Mouse (Mus musculus) forebrain, embryonic 13.5 days (tissue): Measurements from ENCODE around the gene LTO1. TPM values are rescaled to one million over a fixed set of nuclear protein-coding genes. Genes with fewer than 3 reads are reported as not detected.

ENCODE experiments used
- ATAC-seq: fragments of 200-750 bp; cut with Nextera tagmentation; 2 replicates; pipeline ENCODE4 v1.8.0; 2017
- H3K27ac ChIP-seq: fragments of 300-500 bp; sonication (generic); 2 replicates; pipeline ENCODE4 v1.5.1; 2015; ENCODE audit warnings: inconsistent platforms, mild to moderate bottlenecking, moderate library complexity
- H3K27me3 ChIP-seq: fragments of 300-500 bp; sonication (generic); 2 replicates; pipeline ENCODE4 v1.6.1; 2015; ENCODE audit warnings: mild to moderate bottlenecking, inconsistent platforms
- H3K36me3 ChIP-seq: fragments of 300-500 bp; sonication (generic); 2 replicates; pipeline ENCODE4 v1.6.1; 2015; ENCODE audit warnings: mild to moderate bottlenecking, inconsistent platforms; ENCODE audit not compliant: poor library complexity, severe bottlenecking
- H3K4me1 ChIP-seq: fragments of 300-500 bp; sonication (generic); 2 replicates; pipeline ENCODE4 v1.6.1; 2015; ENCODE audit warnings: inconsistent platforms
- H3K4me2 ChIP-seq: fragments of 300-500 bp; sonication (generic); 2 replicates; pipeline ENCODE4 v1.6.1; 2015; ENCODE audit warnings: inconsistent platforms, mild to moderate bottlenecking, moderate library complexity
- H3K4me3 ChIP-seq: fragments of 300-500 bp; sonication (generic); 2 replicates; pipeline ENCODE4 v1.5.1; 2015; ENCODE audit warnings: mild to moderate bottlenecking, inconsistent platforms
- H3K9ac ChIP-seq: fragments of 300-500 bp; sonication (generic); 2 replicates; pipeline ENCODE4 v1.6.1; 2015; ENCODE audit warnings: mild to moderate bottlenecking, inconsistent platforms
- H3K9me3 ChIP-seq: fragments of 300-500 bp; sonication (generic); replicated peaks from 2 replicates; pipeline ENCODE4 v1.6.1; 2016; ENCODE audit warnings: inconsistent platforms
- WGBS: fragments of 180-500 bp; shearing (Covaris S2); methylation state at CpG from one replicate; pipeline ENCODE4 v1.1.7; 2015; 5-methylcytosine and 5-hydroxymethylcytosine counted together
- polyA plus RNA-seq: library from polyadenylated mRNA; unstranded; fragments of >200 nt; fragmentation: Nextera tagmentation; extraction: Ambion mirVana; gene quantifications from 2 replicates; pipeline ENCODE4 v1.2.1, GENCODE M21; 2015

Gene LTO1
- polyA plus RNA-seq, 1 experiment from 2014 or later, result 36.1 TPM

DNA sequence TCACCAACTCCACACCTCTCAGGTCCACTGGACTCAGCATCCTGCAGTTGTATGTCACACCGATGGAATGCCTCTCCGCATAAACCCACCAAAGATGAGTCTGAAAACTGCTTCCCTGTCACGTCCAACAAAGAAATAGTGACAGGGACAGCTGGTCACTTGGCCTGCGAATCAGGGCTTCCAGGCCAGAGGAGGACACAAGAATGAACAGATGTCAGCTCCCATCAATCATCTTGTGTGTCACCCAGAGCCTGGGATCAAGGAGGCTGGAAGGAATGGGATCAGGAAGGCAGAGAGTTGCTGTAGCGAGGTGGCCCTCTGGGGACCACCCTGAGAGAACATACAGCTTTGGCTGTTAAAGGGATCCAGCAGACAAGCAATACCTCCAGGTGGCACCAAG, 20.0 kb downstream of the LTO1 start:
- Histone ChIP-seq H3K4me1 (peaks cover 45% of the 10 kb centered on the region), H3K4me2 (no peak overlapping the region), H3K36me3 (peaks cover 51% of the 10 kb centered on the region), H3K27me3 (peaks cover 14% of the 10 kb centered on the region; the same call in 1 of the 2 replicates), H3K4me3 (no peak overlapping the region), H3K9ac (no peak overlapping the region), H3K9me3 (no peaks in the 10 kb centered on the region), H3K27ac (no peak overlapping the region)
- no peak for ATAC-seq
- 85% methylated on average over 5 of the region's 5 CpGs for WGBS

DNA sequence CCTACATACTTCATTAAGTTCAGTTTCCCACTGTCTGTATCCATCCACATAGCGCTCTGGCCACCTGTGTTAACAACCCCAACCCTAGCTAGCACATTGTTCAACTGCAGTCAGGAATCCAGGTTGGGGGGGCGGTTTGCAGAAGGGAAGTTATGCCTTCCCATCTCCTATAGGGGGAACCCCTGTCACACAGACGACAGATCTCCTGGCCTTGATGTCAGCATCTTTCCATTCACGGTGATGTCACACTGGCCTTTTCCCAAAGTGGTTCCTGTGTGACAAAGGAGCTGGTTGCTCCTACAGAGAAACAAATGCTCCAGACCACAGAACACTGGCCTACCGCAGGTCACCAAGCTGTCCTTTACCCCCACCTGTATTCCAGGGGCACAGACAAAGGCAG, 20.7 kb downstream of the LTO1 start:
- H3K27me3 ChIP-seq, result peaks cover 19% of the 10 kb centered on the region; the same call in 1 of the 2 replicates
- 52% methylated on average over 5 of the region's 5 CpGs for WGBS
- no peak overlapping the region for H3K4me3 ChIP-seq
- H3K4me1 ChIP-seq, result peaks cover 47% of the 10 kb centered on the region
- no peak overlapping the region for H3K27ac ChIP-seq
- H3K9ac ChIP-seq, result peak overlapping the region; percentile 34; the same call in 1 of the 2 replicates
- H3K9me3 ChIP-seq, result no peaks in the 10 kb centered on the region
- H3K36me3 ChIP-seq, result peaks cover 47% of the 10 kb centered on the region
- no peak overlapping the region for H3K4me2 ChIP-seq
- no peak for ATAC-seq

GRCm38 (mm10) chr7:144936311-144936880, 21.5 kb downstream of the LTO1 start:
- WGBS, result 91% methylated on average over 4 of the region's 4 CpGs
- ATAC-seq, result no peak
- Histone ChIP-seq H3K36me3 (peaks cover 47% of the 10 kb centered on the region), H3K27ac (no peak overlapping the region), H3K27me3 (peaks cover 24% of the 10 kb centered on the region), H3K4me2 (peak overlapping the region; percentile 97), H3K9ac (0 out of 2 replicates have a peak overlapping the region, but pooled peaks have one; percentile 34), H3K4me3 (no peak overlapping the region), H3K4me1 (peaks cover 55% of the 10 kb centered on the region), H3K9me3 (no peaks in the 10 kb centered on the region)

GRCm38 (mm10) chr7:144937490-144937889, 22.6 kb downstream of the LTO1 start:
- peak overlapping the region; percentile 84 for H3K9ac ChIP-seq
- H3K4me1 ChIP-seq, result peaks cover 66% of the 10 kb centered on the region
- H3K4me3 ChIP-seq, result peak overlapping the region; percentile 64
- peak overlapping the region; percentile 75 for H3K27ac ChIP-seq
- peaks cover 44% of the 10 kb centered on the region for H3K36me3 ChIP-seq
- peak overlapping the region; percentile 97 for H3K4me2 ChIP-seq
- H3K27me3 ChIP-seq, result peaks cover 34% of the 10 kb centered on the region
- WGBS, result 1% methylated on average over 20 of the region's 20 CpGs
- peak; percentile 57 for ATAC-seq
- no peaks in the 10 kb centered on the region for H3K9me3 ChIP-seq

DNA sequence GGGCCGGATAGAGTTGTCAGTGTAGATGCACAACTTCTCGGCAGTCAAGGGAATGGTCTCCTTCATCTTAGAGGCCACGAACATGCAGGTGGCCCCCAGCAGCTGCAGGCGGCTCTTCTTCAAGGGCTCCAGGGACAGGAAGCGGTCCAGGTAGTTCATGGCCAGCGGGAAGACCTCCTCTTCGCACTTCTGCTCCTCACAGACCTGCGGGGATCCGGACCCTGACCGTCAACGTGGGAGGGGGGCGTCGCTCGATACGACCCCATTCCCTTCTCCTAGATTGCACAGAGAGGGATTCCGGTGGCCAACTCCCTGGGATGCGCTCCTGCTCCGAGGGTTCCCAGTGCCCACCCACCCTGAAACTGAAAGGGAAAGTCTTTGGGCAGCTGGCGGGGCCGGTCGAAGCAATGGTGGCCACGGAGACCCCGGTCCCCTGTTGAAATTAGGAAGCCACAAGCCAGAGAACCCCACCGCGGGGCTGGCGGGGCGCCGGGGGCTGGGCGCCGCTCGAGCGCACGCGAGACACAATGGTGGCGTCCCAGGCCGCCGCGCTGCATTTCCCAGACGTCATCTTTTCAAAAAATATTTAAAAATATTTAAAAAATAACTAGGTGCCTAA, 23.1 kb downstream of the LTO1 start:
- ATAC-seq, result peak; percentile 9
- peaks cover 39% of the 10 kb centered on the region for H3K36me3 ChIP-seq
- no peaks in the 10 kb centered on the region for H3K9me3 ChIP-seq
- H3K27ac ChIP-seq, result peak overlapping the region; percentile 75
- peaks cover 71% of the 10 kb centered on the region for H3K4me1 ChIP-seq
- WGBS, result under 1% methylated on average over 38 of the region's 39 CpGs
- H3K4me3 ChIP-seq, result peak overlapping the region; percentile 64
- H3K27me3 ChIP-seq, result peaks cover 39% of the 10 kb centered on the region
- H3K9ac ChIP-seq, result peak overlapping the region; percentile 84
- peak overlapping the region; percentile 97 for H3K4me2 ChIP-seq

- H3K9me3 ChIP-seq, result no peaks in the 10 kb centered on the region
- H3K36me3 ChIP-seq, result peaks cover 31% of the 10 kb centered on the region
- peaks cover 41% of the 10 kb centered on the region for H3K27me3 ChIP-seq
- H3K27ac ChIP-seq, result peak overlapping the region; percentile 78
- H3K9ac ChIP-seq, result peak overlapping the region; percentile 84
- no peak for ATAC-seq
- H3K4me1 ChIP-seq, result peaks cover 78% of the 10 kb centered on the region
- WGBS, result under 1% methylated on average over 32 of the region's 32 CpGs
- H3K4me3 ChIP-seq, result peak overlapping the region; percentile 64
- H3K4me2 ChIP-seq, result peak overlapping the region; percentile 97
Observed at GRCm38 (mm10) chr7:144938661-144939343, 23.9 kb downstream of the LTO1 start.

DNA sequence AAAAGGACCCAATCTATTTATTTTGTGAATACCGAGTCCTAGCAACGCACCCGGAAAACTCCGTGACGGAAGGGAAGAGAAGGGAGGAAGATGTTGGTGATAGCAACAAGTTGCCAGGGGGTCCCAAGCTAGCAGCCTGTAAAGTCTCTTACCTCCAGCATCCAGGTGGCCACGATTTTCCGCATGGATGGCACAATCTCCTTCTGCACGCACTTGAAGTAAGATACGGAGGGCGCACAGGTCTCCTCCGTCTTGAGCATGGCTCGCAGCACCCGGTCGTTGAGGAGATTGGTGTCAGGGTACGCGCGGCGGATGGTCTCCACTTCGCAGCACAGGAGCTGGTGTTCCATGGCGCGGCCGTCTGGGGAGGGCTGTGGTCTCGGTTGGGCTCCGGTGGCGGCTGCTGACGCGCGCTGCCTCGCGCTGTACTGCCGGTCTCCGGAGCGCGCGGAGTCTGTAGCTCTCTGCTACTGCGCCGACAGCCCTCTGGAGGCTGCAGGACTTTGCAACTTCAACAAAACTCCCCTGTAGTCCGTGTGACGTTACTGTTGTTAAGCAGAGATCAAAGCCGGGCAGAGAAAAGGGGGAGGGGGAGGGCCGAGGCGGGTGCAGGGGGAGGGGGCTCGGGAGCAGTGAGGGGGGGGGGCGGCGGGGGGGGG, 24.6 kb downstream of the LTO1 start, which contains the start of gene Ccnd1:
Gene Ccnd1, minus strand, starts transcription at position 582 of the 659 bp plus-strand sequence.
- H3K4me1 ChIP-seq, result peaks cover 78% of the 10 kb centered on the region
- peak; percentile 50 for ATAC-seq

DNA sequence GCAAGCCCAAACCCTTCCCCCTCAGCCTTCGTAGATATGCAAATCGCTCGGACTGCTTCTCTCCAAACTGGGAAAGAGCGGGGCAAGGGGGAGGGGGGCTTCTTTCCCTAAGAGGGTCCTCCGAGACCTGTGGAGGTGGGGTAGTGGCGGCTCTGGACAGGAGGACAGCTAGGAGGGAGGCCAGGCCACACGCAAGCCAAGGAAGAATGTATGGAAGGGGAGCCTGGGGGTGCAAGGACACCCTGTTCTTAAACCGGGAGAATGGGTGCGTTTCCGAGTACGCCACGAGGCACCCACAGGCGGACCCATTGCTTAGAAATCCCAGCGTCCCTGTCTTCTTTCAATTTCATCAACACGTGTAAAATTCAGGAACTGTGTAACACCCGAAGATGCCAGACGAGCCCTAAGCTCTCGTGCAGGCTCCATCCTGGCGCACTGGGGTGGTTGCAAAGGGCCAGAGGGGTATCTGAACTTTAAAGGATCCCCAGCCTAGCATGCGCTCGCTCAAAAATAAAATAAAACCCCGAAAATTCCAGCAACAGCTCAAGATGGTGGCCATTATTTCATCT, 25.2 kb downstream of the LTO1 start:
- peaks cover 19% of the 10 kb centered on the region for H3K36me3 ChIP-seq
- H3K9me3 ChIP-seq, result no peaks in the 10 kb centered on the region
- H3K27me3 ChIP-seq, result peaks cover 44% of the 10 kb centered on the region
- peak overlapping the region; percentile 97 for H3K4me2 ChIP-seq
- H3K4me3 ChIP-seq, result peak overlapping the region; percentile 64
- H3K9ac ChIP-seq, result peak overlapping the region; percentile 84; the same call in 1 of the 2 replicates
- peaks cover 78% of the 10 kb centered on the region for H3K4me1 ChIP-seq
- ATAC-seq, result no peak
- H3K27ac ChIP-seq, result peak overlapping the region; percentile 78
- WGBS, result under 1% methylated on average over 22 of the region's 22 CpGs

More for the DNA sequence above, 24.6 kb downstream of the LTO1 start, which contains the start of gene Ccnd1:
- peak within 1 kb of the TSS; percentile 97 for H3K4me2 ChIP-seq
- H3K36me3 ChIP-seq, result peaks cover 25% of the 10 kb centered on the region
- no peaks in the 10 kb centered on the region for H3K9me3 ChIP-seq
- peak within 1 kb of the TSS; percentile 64 for H3K4me3 ChIP-seq
- WGBS, result 0% methylated on average over 37 of the region's 45 CpGs
- H3K9ac ChIP-seq, result peak within 1 kb of the TSS; percentile 84
- H3K27me3 ChIP-seq, result peaks cover 42% of the 10 kb centered on the region
- H3K27ac ChIP-seq, result peak within 1 kb of the TSS; percentile 78

- under 1% methylated on average over 11 of the region's 11 CpGs for WGBS
- Histone ChIP-seq H3K36me3 (peaks cover 16% of the 10 kb centered on the region), H3K4me3 (peak overlapping the region; percentile 64), H3K27me3 (peaks cover 44% of the 10 kb centered on the region), H3K4me1 (peaks cover 74% of the 10 kb centered on the region), H3K4me2 (peak overlapping the region; percentile 97), H3K27ac (peak overlapping the region; percentile 78; the same call in 1 of the 2 replicates), H3K9ac (no peak overlapping the region), H3K9me3 (no peaks in the 10 kb centered on the region)
- no peak for ATAC-seq
Observed at GRCm38 (mm10) chr7:144940585-144940984, 25.7 kb downstream of the LTO1 start.

GRCm38 (mm10) chr7:144941242-144941831, 26.4 kb downstream of the LTO1 start:
- ATAC-seq, result peak; percentile 50
- Histone ChIP-seq H3K36me3 (peaks cover 8% of the 10 kb centered on the region; the same call in 1 of the 2 replicates), H3K27me3 (peaks cover 44% of the 10 kb centered on the region), H3K4me3 (peak overlapping the region; percentile 64), H3K4me1 (peaks cover 67% of the 10 kb centered on the region), H3K9me3 (no peaks in the 10 kb centered on the region), H3K9ac (peak overlapping the region; percentile 65), H3K27ac (peak overlapping the region; percentile 87), H3K4me2 (peak overlapping the region; percentile 97)
- WGBS, result 0% methylated on average over 39 of the region's 39 CpGs
